Mouse (Mus musculus): ENCODE measurements around the gene Hcn1. TPM values are rescaled to one million over a fixed set of nuclear protein-coding genes. Genes with fewer than 3 reads are reported as not detected.

Hcn1 gene
- polyA plus RNA-seq (2015; fragmentation: Nextera tagmentation; extraction: Ambion mirVana) = 0.03 and 0.06 TPM in 2 replicates

GRCm38 (mm10) chr13:117602181-117602580 lies at the start of gene Hcn1:
TSS of gene Hcn1 (plus strand) at chr13:117602320.
- peak; percentile 93 for ATAC-seq (ENCODE audit: insufficient read depth, low FRiP score)
- Histone ChIP-seq H3K4me3 (replicated peaks; ENCODE audit: low read length) (peak within 1 kb of the TSS; percentile 60), H3K9me3 (replicated peaks; ENCODE audit: control insufficient read depth, low read length) (no peaks in the 10 kb centered on the region), H3K4me2 (ENCODE audit: low read depth, low read length) (peak within 1 kb of the TSS; percentile 97), H3K27me3 (ENCODE audit: control insufficient read depth, insufficient read depth, low read length) (peaks cover 20% of the 10 kb centered on the region), H3K36me3 (ENCODE audit: control insufficient read depth, insufficient read depth, low read length) (no peaks in the 10 kb centered on the region), H3K4me1 (ENCODE audit: control insufficient read depth, insufficient read depth, low read length) (peaks cover 10% of the 10 kb centered on the region), H3K27ac (ENCODE audit: low read length) (no peak within 1 kb of the TSS), H3K9ac (ENCODE audit: low read length) (peak within 1 kb of the TSS; percentile 61)
- 0% methylated on average over 36 of the region's 45 CpGs for WGBS

GRCm38 (mm10) chr13:117567251-117567650 lies 34.9 kb upstream of the Hcn1 start:
- Histone ChIP-seq H3K27me3 (ENCODE audit: control insufficient read depth, insufficient read depth, low read length) (no peaks in the 10 kb centered on the region), H3K9me3 (replicated peaks; ENCODE audit: control insufficient read depth, low read length) (no peaks in the 10 kb centered on the region), H3K4me3 (replicated peaks; ENCODE audit: low read length) (no peak overlapping the region), H3K9ac (ENCODE audit: low read length) (no peak overlapping the region), H3K4me1 (ENCODE audit: control insufficient read depth, insufficient read depth, low read length) (no peaks in the 10 kb centered on the region), H3K27ac (ENCODE audit: low read length) (no peak overlapping the region), H3K4me2 (ENCODE audit: low read depth, low read length) (no peak overlapping the region), H3K36me3 (ENCODE audit: control insufficient read depth, insufficient read depth, low read length) (no peaks in the 10 kb centered on the region)
- 80% methylated on average over 8 of the region's 8 CpGs for WGBS
- ATAC-seq (ENCODE audit: insufficient read depth, low FRiP score) = no peak

- ATAC-seq (ENCODE audit: insufficient read depth, low FRiP score) = no peak
- Histone ChIP-seq H3K4me1 (ENCODE audit: control insufficient read depth, insufficient read depth, low read length) (no peaks in the 10 kb centered on the region), H3K9me3 (replicated peaks; ENCODE audit: control insufficient read depth, low read length) (no peaks in the 10 kb centered on the region; the same call in 1 of the 2 replicates), H3K9ac (ENCODE audit: low read length) (no peak overlapping the region), H3K27ac (ENCODE audit: low read length) (no peak overlapping the region), H3K36me3 (ENCODE audit: control insufficient read depth, insufficient read depth, low read length) (no peaks in the 10 kb centered on the region), H3K27me3 (ENCODE audit: control insufficient read depth, insufficient read depth, low read length) (no peaks in the 10 kb centered on the region), H3K4me3 (replicated peaks; ENCODE audit: low read length) (no peak overlapping the region), H3K4me2 (ENCODE audit: low read depth, low read length) (no peak overlapping the region)
- WGBS = 51% methylated on average over 3 of the region's 3 CpGs
Measured at GRCm38 (mm10) chr13:117571747-117572146, 30.4 kb upstream of the Hcn1 start.

GRCm38 (mm10) chr13:117594494-117595182 lies 7.5 kb upstream of the Hcn1 start:
- no peak overlapping the region for H3K9ac ChIP-seq (ENCODE audit: low read length)
- H3K27ac ChIP-seq (ENCODE audit: low read length) = no peak overlapping the region
- H3K36me3 ChIP-seq (ENCODE audit: control insufficient read depth, insufficient read depth, low read length) = no peaks in the 10 kb centered on the region
- WGBS = 59% methylated on average over 10 of the region's 10 CpGs
- no peaks in the 10 kb centered on the region for H3K27me3 ChIP-seq (ENCODE audit: control insufficient read depth, insufficient read depth, low read length)
- H3K4me3 ChIP-seq (replicated peaks; ENCODE audit: low read length) = no peak overlapping the region
- no peaks in the 10 kb centered on the region for H3K4me1 ChIP-seq (ENCODE audit: control insufficient read depth, insufficient read depth, low read length)
- no peak for ATAC-seq (ENCODE audit: insufficient read depth, low FRiP score)
- no peaks in the 10 kb centered on the region for H3K9me3 ChIP-seq (replicated peaks; ENCODE audit: control insufficient read depth, low read length)
- no peak overlapping the region for H3K4me2 ChIP-seq (ENCODE audit: low read depth, low read length)

- H3K9me3 ChIP-seq (replicated peaks; ENCODE audit: control insufficient read depth, low read length) = no peaks in the 10 kb centered on the region
- H3K27ac ChIP-seq (ENCODE audit: low read length) = no peak overlapping the region
- H3K4me1 ChIP-seq (ENCODE audit: control insufficient read depth, insufficient read depth, low read length) = no peaks in the 10 kb centered on the region
- no peaks in the 10 kb centered on the region for H3K27me3 ChIP-seq (ENCODE audit: control insufficient read depth, insufficient read depth, low read length)
- no peaks in the 10 kb centered on the region for H3K36me3 ChIP-seq (ENCODE audit: control insufficient read depth, insufficient read depth, low read length)
- 32% methylated on average over 3 of the region's 3 CpGs for WGBS
- ATAC-seq (ENCODE audit: insufficient read depth, low FRiP score) = no peak
- no peak overlapping the region for H3K4me3 ChIP-seq (replicated peaks; ENCODE audit: low read length)
- H3K4me2 ChIP-seq (ENCODE audit: low read depth, low read length) = no peak overlapping the region
- no peak overlapping the region for H3K9ac ChIP-seq (ENCODE audit: low read length)
Measured at GRCm38 (mm10) chr13:117595183-117595532, 7.0 kb upstream of the Hcn1 start.

- no peak overlapping the region for H3K27ac ChIP-seq (ENCODE audit: low read length)
- H3K4me3 ChIP-seq (replicated peaks; ENCODE audit: low read length) = no peak overlapping the region
- H3K27me3 ChIP-seq (ENCODE audit: control insufficient read depth, insufficient read depth, low read length) = peaks cover 20% of the 10 kb centered on the region
- H3K9me3 ChIP-seq (replicated peaks; ENCODE audit: control insufficient read depth, low read length) = no peaks in the 10 kb centered on the region
- WGBS = 34% methylated on average over 9 of the region's 9 CpGs
- peaks cover 10% of the 10 kb centered on the region for H3K4me1 ChIP-seq (ENCODE audit: control insufficient read depth, insufficient read depth, low read length)
- H3K36me3 ChIP-seq (ENCODE audit: control insufficient read depth, insufficient read depth, low read length) = no peaks in the 10 kb centered on the region
- no peak overlapping the region for H3K9ac ChIP-seq (ENCODE audit: low read length)
- peak overlapping the region; percentile 97; the same call in 1 of the 2 replicates for H3K4me2 ChIP-seq (ENCODE audit: low read depth, low read length)
- no peak for ATAC-seq (ENCODE audit: insufficient read depth, low FRiP score)
Measured at GRCm38 (mm10) chr13:117601331-117601965, 672 bp upstream of the Hcn1 start.

- H3K9me3 ChIP-seq (replicated peaks; ENCODE audit: control insufficient read depth, low read length) = no peaks in the 10 kb centered on the region
- peaks cover 20% of the 10 kb centered on the region for H3K27me3 ChIP-seq (ENCODE audit: control insufficient read depth, insufficient read depth, low read length)
- no peaks in the 10 kb centered on the region for H3K36me3 ChIP-seq (ENCODE audit: control insufficient read depth, insufficient read depth, low read length)
- under 1% methylated on average over 60 of the region's 62 CpGs for whole genome bisulfite sequencing
- H3K4me3 ChIP-seq (replicated peaks; ENCODE audit: low read length) = peak overlapping the region; percentile 60
- peaks cover 10% of the 10 kb centered on the region for H3K4me1 ChIP-seq (ENCODE audit: control insufficient read depth, insufficient read depth, low read length)
- peak overlapping the region; percentile 61 for H3K9ac ChIP-seq (ENCODE audit: low read length)
- H3K27ac ChIP-seq (ENCODE audit: low read length) = no peak overlapping the region
- peak; percentile 34 for ATAC-seq (ENCODE audit: insufficient read depth, low FRiP score)
- peak overlapping the region; percentile 97 for H3K4me2 ChIP-seq (ENCODE audit: low read depth, low read length)
Measured at GRCm38 (mm10) chr13:117602617-117603358, 668 bp downstream of the Hcn1 start.

GRCm38 (mm10) chr13:117603421-117603820 lies 1.3 kb downstream of the Hcn1 start:
- no peaks in the 10 kb centered on the region for H3K9me3 ChIP-seq (replicated peaks; ENCODE audit: control insufficient read depth, low read length)
- peaks cover 10% of the 10 kb centered on the region for H3K4me1 ChIP-seq (ENCODE audit: control insufficient read depth, insufficient read depth, low read length)
- H3K27ac ChIP-seq (ENCODE audit: low read length) = no peak overlapping the region
- H3K27me3 ChIP-seq (ENCODE audit: control insufficient read depth, insufficient read depth, low read length) = peaks cover 20% of the 10 kb centered on the region
- WGBS = 16% methylated on average over 11 of the region's 11 CpGs
- no peak for ATAC-seq (ENCODE audit: insufficient read depth, low FRiP score)
- H3K36me3 ChIP-seq (ENCODE audit: control insufficient read depth, insufficient read depth, low read length) = no peaks in the 10 kb centered on the region
- no peak overlapping the region for H3K9ac ChIP-seq (ENCODE audit: low read length)
- H3K4me2 ChIP-seq (ENCODE audit: low read depth, low read length) = no peak overlapping the region
- no peak overlapping the region for H3K4me3 ChIP-seq (replicated peaks; ENCODE audit: low read length)

GRCm38 (mm10) chr13:117604073-117604472 lies 2.0 kb downstream of the Hcn1 start:
- no peak for ATAC-seq (ENCODE audit: insufficient read depth, low FRiP score)
- no peak overlapping the region for H3K4me2 ChIP-seq (ENCODE audit: low read depth, low read length)

More at GRCm38 (mm10) chr13:117604073-117604472, 2.0 kb downstream of the Hcn1 start:
- peaks cover 20% of the 10 kb centered on the region for H3K27me3 ChIP-seq (ENCODE audit: control insufficient read depth, insufficient read depth, low read length)
- H3K9me3 ChIP-seq (replicated peaks; ENCODE audit: control insufficient read depth, low read length) = no peaks in the 10 kb centered on the region
- H3K27ac ChIP-seq (ENCODE audit: low read length) = no peak overlapping the region
- 22% methylated on average over 7 of the region's 7 CpGs for WGBS
- no peaks in the 10 kb centered on the region for H3K36me3 ChIP-seq (ENCODE audit: control insufficient read depth, insufficient read depth, low read length)
- H3K4me1 ChIP-seq (ENCODE audit: control insufficient read depth, insufficient read depth, low read length) = peaks cover 10% of the 10 kb centered on the region
- no peak overlapping the region for H3K4me3 ChIP-seq (replicated peaks; ENCODE audit: low read length)
- no peak overlapping the region for H3K9ac ChIP-seq (ENCODE audit: low read length)

Measured in stomach, embryonic 16.5 days (tissue).